Mouse (Mus musculus) heart, postnatal 36 days (tissue): ENCODE results near the gene Nfx1. TPM values are rescaled to one million over a fixed set of nuclear protein-coding genes. Genes with fewer than 3 reads are reported as not detected.

Experiments
- microRNA-seq, 2 experiments: library from miRNA; unstranded; fragments of <30 nt; microRNA quantifications; one replicate each; pipeline ENCODE4 v1.2.0; 2021; ENCODE audit warnings: borderline number of aligned reads in 2 of 2
- total RNA-seq, 2 experiments: library from RNA; stranded (reverse); gene quantifications; 2 replicates each; pipeline ENCODE4 v1.2.3; 2021

The Nfx1 gene
- total RNA-seq, 2 experiments from 2014 or later = 20.9 to 22.8 TPM

Small RNA genes within 50 kb of the gene (microRNA-seq; reads per million reads assigned to microRNA genes)
- 0.72 to 2.0 reads per million in 2 experiments for gene Mir3094

Other genes starting within 250 kb of the Nfx1 start
- 10 to 100 TPM; 78.1 to 79.8 TPM for gene Dnaja1, start 248.8 kb upstream of the Nfx1 start, total RNA-seq
- gene Smu1, start 213.0 kb upstream of the Nfx1 start, total RNA-seq = 10 to 100 TPM; 30.9 to 33.5 TPM
- 10 to 100 TPM; 62.1 to 69.1 TPM for gene B4galt1, start 116.9 kb upstream of the Nfx1 start, total RNA-seq
- gene Spink4, start 50.9 kb upstream of the Nfx1 start, total RNA-seq = not detected
- 100 to 1,000 TPM; 260 to 269 TPM for gene Bag1, start 22.6 kb upstream of the Nfx1 start, total RNA-seq
- gene Chmp5, start 22.5 kb upstream of the Nfx1 start, total RNA-seq = 10 to 100 TPM; 39.2 to 40.1 TPM
- 10 to 100 TPM; 30.2 to 49.0 TPM for gene Aqp7, start 77.2 kb downstream of the Nfx1 start, total RNA-seq
- not detected for gene Aqp3, start 127.3 kb downstream of the Nfx1 start, total RNA-seq
- gene Nol6, start 153.5 kb downstream of the Nfx1 start, total RNA-seq = 10 to 100 TPM; 14.8 to 15.8 TPM
- 100 to 1,000 TPM; 136 to 137 TPM for gene Ube2r2, start 164.8 kb downstream of the Nfx1 start, total RNA-seq